Comparison of ENCODE assay signal across 21 mouse cellular contexts in the genomic region with DNA sequence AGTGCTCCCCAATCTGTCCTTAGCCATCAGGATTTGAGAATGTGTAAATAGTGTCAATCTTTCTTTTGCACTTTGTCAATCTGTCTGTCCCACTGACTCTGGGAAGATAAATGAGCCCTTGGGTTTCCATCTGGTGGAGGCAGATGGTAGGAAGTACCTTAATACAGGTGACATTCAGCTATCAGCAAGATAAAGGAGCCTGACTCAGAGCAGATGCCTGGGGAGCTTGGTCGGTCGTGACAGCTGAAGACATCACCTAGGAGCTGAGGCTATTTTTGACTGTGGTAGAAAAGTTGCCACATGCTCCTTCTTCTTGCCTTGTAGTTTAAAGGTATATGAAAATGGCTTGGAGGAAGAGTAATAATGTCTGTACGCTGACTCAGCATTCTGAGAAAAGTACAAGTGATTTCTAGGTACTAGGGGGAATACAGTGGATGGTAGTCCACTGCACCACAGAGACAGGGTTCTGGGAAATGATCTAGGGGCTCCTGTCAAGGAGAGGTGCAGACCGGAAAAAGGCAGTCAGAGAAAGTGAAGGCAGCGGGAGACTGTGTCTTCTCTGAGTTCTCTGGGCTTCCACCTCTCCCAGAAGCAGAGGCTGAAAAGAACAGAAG.
DNase-seq lines count a peak whose midpoint lies in the region; ATAC-seq and TF ChIP-seq lines count a peak whose summit lies in the region.
"Had no signal": no experiment of that assay in that cellular context is flagged by ENCODE, and none has a peak within 500 bp of the region (broad histone marks: within the 10 kb centered on the region; RNA-seq: fewer than 3 reads in every experiment).

No protein-coding gene starts in this region.

- no peaks in the 10 kb centered on the region for H3K79me2 ChIP-seq in CH12.LX (replicated peaks; ENCODE audit: control insufficient read depth, extremely low read depth, insufficient read depth, poor library complexity, severe bottlenecking)

- H3K9me3 ChIP-seq in CH12.LX (replicated peaks; ENCODE audit: low read length) (peaks cover 45% of the 10 kb centered on the region), G1E (replicated peaks) (no peaks in the 10 kb centered on the region)
- H3K9me3 ChIP-seq in heart, embryonic 11.5 days (replicated peaks; ENCODE audit: control insufficient read depth, low read length), result no peaks in the 10 kb centered on the region
- H3K9me3 ChIP-seq in kidney, embryonic 16.5 days (ENCODE audit: low read length), result no peaks in the 10 kb centered on the region
- H3K9me3 ChIP-seq: embryonic facial prominence, embryonic 12.5 days; heart, embryonic 12.5 days had no signal

- intact Hi-C loops in heart, postnatal 14 days (cut with DNase I), result no loop called here

- WGBS in heart, embryonic 11.5 days (ENCODE audit: insufficient replicate concordance), result 40% methylated on average over 5 of the region's 5 CpGs
- WGBS in kidney, embryonic 16.5 days, result 87% methylated on average over 5 of the region's 5 CpGs

- no peak for TF ChIP-seq RAD21 in CH12.LX (IDR thresholded peaks at IDR 0.05; ENCODE audit: low read depth, low read length)

- H3K27ac ChIP-seq in CH12.LX (ENCODE audit: insufficient read depth, low read depth), result no peak overlapping the region
- H3K27ac ChIP-seq in heart, embryonic 11.5 days (ENCODE audit: low read depth, low read length), result no peak overlapping the region
- H3K27ac ChIP-seq in kidney, embryonic 16.5 days (ENCODE audit: low read length), result no peak overlapping the region
- H3K27ac ChIP-seq: embryonic facial prominence, embryonic 12.5 days had no signal

- peak; percentile 59 for DNase-seq in heart, adult 11 months
- DNase-seq in heart, postnatal 14 days, result no peak
- DNase-seq in CH12.LX (ENCODE audit: extremely low read depth) (no peak), G1E (ENCODE audit: low spot score) (peak; percentile 52)
- DNase-seq in c-Kit-negative CD71-positive TER-119-positive erythroid progenitor cells, embryonic 14.5 days (ENCODE audit: low read depth, low spot score), result peak; percentile 11
- DNase-seq in urinary bladder, adult 18-20 months (ENCODE audit: low spot score in 2 of 2), result no peak
- DNase-seq: adrenal gland, postnatal 14 days; cerebellum, adult 11-12 months; cerebellum, adult 9-10 months; gastrocnemius, postnatal 36 days; heart, adult 18-20 months; heart, postnatal 36 days had no signal

- H3K36me3 ChIP-seq in CH12.LX (replicated peaks in 1 of 2; ENCODE audit: control insufficient read depth in 1 of 2, insufficient read depth in 1 of 2, low read length in 1 of 2) (no peaks in the 10 kb centered on the region), G1E (replicated peaks) (no peaks in the 10 kb centered on the region)
- no peaks in the 10 kb centered on the region for H3K36me3 ChIP-seq in heart, embryonic 11.5 days (ENCODE audit: control insufficient read depth, insufficient read depth, low read length)
- H3K36me3 ChIP-seq in kidney, embryonic 16.5 days (ENCODE audit: insufficient read depth, low read length), result no peaks in the 10 kb centered on the region
- H3K36me3 ChIP-seq: embryonic facial prominence, embryonic 12.5 days; heart, embryonic 12.5 days had no signal

- ATAC-seq in G1E (ENCODE audit: extremely low read depth, insufficient number of reproducible peaks, low FRiP score, poor library complexity, severe bottlenecking), result peak; percentile 66
- ATAC-seq in heart, embryonic 11.5 days (replicated peaks; ENCODE audit: insufficient number of reproducible peaks, low FRiP score, low TSS enrichment), result no peak
- no peak for ATAC-seq in kidney, embryonic 16.5 days (ENCODE audit: low FRiP score, low TSS enrichment)
- ATAC-seq: activated CD4-positive, CD25-positive, alpha-beta regulatory T cell, adult 4 months; hindbrain, embryonic 16.5 days; inflammation-experienced regulatory T-cells, adult 6 months; intestine, postnatal 0 days; Patski had no signal

- no peak for TF ChIP-seq EP300 in CH12.LX (IDR thresholded peaks at IDR 0.05; ENCODE audit: low read length)

- no peak for TF ChIP-seq CTCF in CH12.LX (conservative IDR thresholded peaks at IDR 0.05 in 1 of 2, IDR thresholded peaks at IDR 0.05 in 1 of 2; ENCODE audit: low read depth in 2 of 2, low read length in 2 of 2)
- TF ChIP-seq CTCF in G1E (IDR thresholded peaks at IDR 0.05; ENCODE audit: low read depth, low read length), result no peak

- in situ Hi-C loops in CH12.LX (cut with MboI; ENCODE audit: low pct_ligation_motif_present, low pct_unique_long_range_greater_than_20kb, low sequenced_read_pairs), result no loop called here

- H3K4me3 ChIP-seq in CH12.LX (replicated peaks in 1 of 3; ENCODE audit: low read depth in 2 of 3, low read length in 2 of 3, poor library complexity in 1 of 3), result no peak overlapping the region
- peak overlapping the region; percentile 1; the same call in 1 of the 2 replicates for H3K4me3 ChIP-seq in G1E (ENCODE audit: low read depth, low read length)
- H3K4me3 ChIP-seq in heart, embryonic 11.5 days (ENCODE audit: low read depth, low read length), result no peak overlapping the region
- no peak overlapping the region for H3K4me3 ChIP-seq in kidney, embryonic 16.5 days (ENCODE audit: low read length)
- H3K4me3 ChIP-seq: embryonic facial prominence, embryonic 12.5 days; heart, embryonic 12.5 days had no signal

- H3K4me2 ChIP-seq in CH12.LX (ENCODE audit: insufficient read depth, low read depth, poor library complexity, severe bottlenecking), result no peak overlapping the region
- no peak overlapping the region for H3K4me2 ChIP-seq in heart, embryonic 11.5 days
- H3K4me2 ChIP-seq in kidney, embryonic 16.5 days (replicated peaks; ENCODE audit: low read depth, low read length), result no peak overlapping the region
- H3K4me2 ChIP-seq: embryonic facial prominence, embryonic 12.5 days; heart, embryonic 12.5 days had no signal

- H3K4me1 ChIP-seq in CH12.LX (ENCODE audit: control insufficient read depth in 1 of 2, insufficient read depth in 2 of 2) (peaks cover 0 to 7% of the 10 kb centered on the region in 2 experiments; a peak in 1 of 4 replicates), G1E (ENCODE audit: insufficient read depth, low read depth, low read length) (peaks cover 48% of the 10 kb centered on the region)
- peaks cover 13% of the 10 kb centered on the region; the same call in 1 of the 2 replicates for H3K4me1 ChIP-seq in heart, embryonic 11.5 days (ENCODE audit: control insufficient read depth, insufficient read depth, low read length)
- H3K4me1 ChIP-seq in kidney, embryonic 16.5 days (ENCODE audit: insufficient read depth, low read length), result peaks cover 8% of the 10 kb centered on the region

- H3K27me3 ChIP-seq in CH12.LX (replicated peaks), result no peaks in the 10 kb centered on the region
- peaks cover 5% of the 10 kb centered on the region; the same call in 1 of the 2 replicates for H3K27me3 ChIP-seq in G1E (ENCODE audit: insufficient read depth, low read length)
- no peaks in the 10 kb centered on the region for H3K27me3 ChIP-seq in heart, embryonic 11.5 days (ENCODE audit: control insufficient read depth, insufficient read depth, low read length)
- no peaks in the 10 kb centered on the region for H3K27me3 ChIP-seq in kidney, embryonic 16.5 days (ENCODE audit: insufficient read depth, low read length)
- H3K27me3 ChIP-seq: embryonic facial prominence, embryonic 12.5 days; heart, embryonic 12.5 days; Patski had no signal

- dilution Hi-C loops in CH12.LX (cut with MboI; ENCODE audit: extremely low pct_ligation_motif_present, extremely low pct_unique_long_range_greater_than_20kb, low sequenced_read_pairs), result no loop called here

- no peak for TF ChIP-seq POLR2A in CH12.LX (IDR thresholded peaks at IDR 0.05; ENCODE audit: low read depth, low read length)

- no peak overlapping the region for H3K9ac ChIP-seq in CH12.LX (ENCODE audit: insufficient read depth, low read depth)
- H3K9ac ChIP-seq in heart, embryonic 11.5 days (ENCODE audit: low read depth, low read length), result no peak overlapping the region
- no peak overlapping the region for H3K9ac ChIP-seq in kidney, embryonic 16.5 days (replicated peaks; ENCODE audit: low read length)
- H3K9ac ChIP-seq: embryonic facial prominence, embryonic 12.5 days; heart, embryonic 12.5 days had no signal

TF ChIP-seq in CH12.LX, 34 proteins besides CTCF, POLR2A, EP300 and RAD21:
- TF ChIP-seq ETS1 (conservative IDR thresholded peaks at IDR 0.05; ENCODE audit: low read depth, low read length), result no peak
- no peak for TF ChIP-seq USF1 (IDR thresholded peaks at IDR 0.05; ENCODE audit: low read depth, low read length)
- TF ChIP-seq MAFK (IDR thresholded peaks at IDR 0.05; ENCODE audit: insufficient replicate concordance, low read length), result peak; percentile 69; the same call in 1 of the 2 replicates

Comparison
In these comparisons a context has a peak if more than half of its experiments do, and no peak if none do; other contexts are left out.
1. DNase-seq: peak in heart, adult 11 months (single experiment), G1E (single experiment) and c-Kit-negative CD71-positive TER-119-positive erythroid progenitor cells, embryonic 14.5 days (single experiment); none in heart, postnatal 14 days (0 of 2), CH12.LX (single experiment) and urinary bladder, adult 18-20 months (0 of 2).